Mouse (Mus musculus): Measurements from ENCODE around the gene Gm37240. TPM values are rescaled to one million over a fixed set of nuclear protein-coding genes. Genes with fewer than 3 reads are reported as not detected.

Gene Gm37240
- 0.19 and 0.52 TPM in 2 replicates for polyA plus RNA-seq (2012; rRNA removed)

DNA sequence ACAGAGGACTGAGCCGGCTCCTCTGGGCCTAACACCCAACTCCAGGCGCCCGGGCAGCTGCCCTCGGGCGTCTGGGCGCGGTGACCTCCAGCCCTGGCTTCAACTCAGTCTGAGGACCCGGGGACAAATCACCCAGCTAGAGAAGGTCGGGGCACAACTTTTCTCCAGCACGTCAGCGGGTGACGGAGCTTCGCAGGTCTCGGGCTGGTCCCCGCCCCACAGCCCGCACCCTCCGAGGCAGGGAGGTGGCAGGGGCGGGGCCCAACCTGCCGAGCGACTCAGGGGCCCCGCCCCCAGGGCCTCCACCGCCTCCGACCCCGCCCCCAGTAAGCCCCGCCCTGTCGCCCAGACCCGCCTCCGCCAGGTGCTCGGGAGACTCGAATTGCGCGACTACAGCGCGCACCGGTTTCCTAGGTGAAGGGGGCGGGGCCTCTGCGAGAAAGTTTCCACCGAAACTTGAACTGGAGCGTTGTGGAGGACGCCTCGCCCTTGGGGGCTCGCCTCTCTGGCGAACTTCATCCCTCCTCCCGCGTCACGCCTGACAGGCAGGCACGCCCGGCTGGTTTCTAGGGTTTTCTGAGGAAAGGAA is at the start of gene Gm37240, which contains the start of gene Glt28d2:
Gm37240 (minus strand) TSS at position 280 of the 589 bp plus-strand sequence.
Glt28d2 (minus strand) TSS at position 278 of the 589 bp plus-strand sequence.

DNA sequence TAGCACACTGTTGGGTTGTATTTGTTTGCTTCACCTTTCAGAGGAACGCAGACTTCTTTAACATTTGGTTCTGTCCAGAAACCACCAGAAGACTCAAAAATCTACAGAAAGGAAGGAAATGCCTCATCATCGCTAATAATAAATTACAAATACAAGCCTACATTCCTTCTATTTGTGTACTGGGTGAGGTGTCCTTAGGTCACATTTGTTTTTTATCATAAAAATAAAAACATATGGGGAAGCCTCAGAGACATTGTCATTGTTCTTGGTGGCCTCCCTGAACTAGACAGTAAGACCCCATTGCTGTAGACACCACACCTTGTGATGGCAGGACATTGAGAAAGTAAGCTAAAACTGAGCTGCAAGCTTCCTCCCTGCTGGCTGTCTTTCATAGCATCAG is 70.1 kb downstream of the Gm37240 start, which contains the start of gene Fam160a1:
Fam160a1 (minus strand) TSS at position 101 of the 400 bp plus-strand sequence.

DNA sequence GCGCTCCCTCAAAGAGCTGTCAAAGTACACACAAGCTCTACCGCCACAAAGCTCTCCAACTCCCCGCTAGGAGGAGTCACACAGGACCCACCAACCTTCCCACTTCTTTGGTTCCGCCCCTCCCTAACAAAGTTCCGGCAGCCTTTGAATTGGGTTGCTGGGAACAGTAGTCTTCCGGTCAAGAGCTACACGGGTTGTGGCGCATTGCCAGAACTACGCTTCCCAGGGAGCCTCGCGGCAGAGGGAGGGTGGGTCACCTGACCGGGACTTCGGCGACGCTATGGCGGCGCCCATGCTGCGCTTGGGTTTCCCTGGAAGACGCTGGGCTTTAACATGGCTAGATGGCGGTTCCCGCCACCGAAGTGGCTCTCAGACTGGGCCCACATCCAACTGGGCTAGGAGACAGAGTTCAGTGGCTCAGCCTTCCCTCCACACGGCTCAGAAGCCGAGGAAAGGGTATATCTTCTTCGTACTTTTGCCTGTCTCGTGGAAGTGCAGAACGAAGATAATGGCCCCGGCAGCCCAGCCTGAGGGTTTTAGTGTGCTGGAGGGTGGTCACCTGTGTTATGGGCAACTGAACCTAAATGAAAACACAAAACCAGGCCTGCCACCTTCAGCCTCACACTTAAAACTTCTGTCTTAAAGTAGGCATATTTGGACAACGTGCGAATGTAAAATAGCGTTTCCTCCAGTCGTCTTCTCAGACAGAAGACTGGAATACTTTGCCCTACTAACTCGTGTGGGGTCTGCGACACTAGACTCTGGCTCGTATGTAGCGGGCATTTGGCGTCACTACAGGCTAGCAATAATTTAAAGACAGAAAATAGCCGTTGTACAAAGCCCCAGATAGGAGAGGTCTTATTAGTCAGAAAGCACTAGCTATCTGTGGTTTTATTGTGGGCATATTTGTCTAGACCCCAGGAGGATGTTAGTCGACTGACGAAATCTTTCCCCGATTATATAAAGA is 313.2 kb downstream of the Gm37240 start, which contains the start of gene Gatb:
Gatb (plus strand) TSS at position 256 of the 967 bp plus-strand sequence.

DNA sequence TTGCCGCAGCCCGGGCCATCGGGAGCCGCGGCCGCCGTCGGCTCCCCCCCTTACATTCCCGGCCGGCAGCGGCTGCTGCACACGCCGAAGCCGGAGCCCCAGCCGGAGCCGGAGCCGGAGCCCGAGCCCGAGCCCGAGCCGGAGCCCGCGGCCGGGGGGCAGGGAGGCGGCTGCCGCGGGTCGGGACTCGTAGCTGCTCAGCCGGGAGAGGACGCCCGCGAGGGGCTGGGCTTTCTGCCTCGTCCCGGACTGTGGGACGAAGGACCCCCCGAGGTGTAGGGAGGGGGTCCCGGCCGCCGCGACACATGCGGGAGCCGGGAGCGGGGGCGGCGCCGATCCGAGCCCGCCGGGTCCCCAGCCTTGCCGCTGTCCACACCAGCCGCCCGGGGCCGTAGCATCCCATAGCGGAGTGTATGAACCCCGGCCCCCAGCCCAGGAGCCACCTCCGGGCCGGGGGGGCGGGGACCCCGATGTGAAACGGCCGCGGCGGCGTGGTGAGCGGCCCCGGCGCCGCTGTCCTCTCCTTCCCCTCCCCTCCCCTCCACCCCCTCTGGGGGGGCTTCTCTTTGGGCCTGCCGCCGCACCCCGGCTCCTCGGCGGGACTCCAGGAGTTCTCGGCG is 1072.4 kb downstream of the Gm37240 start, which contains the start of gene Fbxw7:
Fbxw7 (plus strand) TSS at position 507 of the 620 bp plus-strand sequence.

DNA sequence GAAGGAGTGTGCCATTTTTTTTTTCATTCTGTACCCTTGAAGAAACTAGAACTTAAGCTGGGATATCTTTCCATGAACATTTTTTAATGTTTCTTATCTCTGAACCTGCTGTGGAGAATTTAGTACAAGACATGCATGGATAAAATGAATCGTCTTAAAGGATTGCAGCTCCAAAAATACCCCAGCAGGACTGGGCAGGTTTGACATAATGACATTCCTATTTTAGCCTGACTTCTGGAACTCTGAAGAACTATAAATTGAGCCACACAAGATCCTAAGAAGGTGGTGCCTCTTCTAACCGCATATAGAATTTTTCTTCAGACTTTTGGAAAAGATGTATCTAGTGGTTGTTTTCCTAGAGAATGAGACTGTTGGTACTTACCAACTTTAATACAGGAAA is 1294.0 kb downstream of the Gm37240 start, which contains the start of gene Tigd4:
Tigd4 (plus strand) TSS at position 301 of the 400 bp plus-strand sequence.

DNA sequence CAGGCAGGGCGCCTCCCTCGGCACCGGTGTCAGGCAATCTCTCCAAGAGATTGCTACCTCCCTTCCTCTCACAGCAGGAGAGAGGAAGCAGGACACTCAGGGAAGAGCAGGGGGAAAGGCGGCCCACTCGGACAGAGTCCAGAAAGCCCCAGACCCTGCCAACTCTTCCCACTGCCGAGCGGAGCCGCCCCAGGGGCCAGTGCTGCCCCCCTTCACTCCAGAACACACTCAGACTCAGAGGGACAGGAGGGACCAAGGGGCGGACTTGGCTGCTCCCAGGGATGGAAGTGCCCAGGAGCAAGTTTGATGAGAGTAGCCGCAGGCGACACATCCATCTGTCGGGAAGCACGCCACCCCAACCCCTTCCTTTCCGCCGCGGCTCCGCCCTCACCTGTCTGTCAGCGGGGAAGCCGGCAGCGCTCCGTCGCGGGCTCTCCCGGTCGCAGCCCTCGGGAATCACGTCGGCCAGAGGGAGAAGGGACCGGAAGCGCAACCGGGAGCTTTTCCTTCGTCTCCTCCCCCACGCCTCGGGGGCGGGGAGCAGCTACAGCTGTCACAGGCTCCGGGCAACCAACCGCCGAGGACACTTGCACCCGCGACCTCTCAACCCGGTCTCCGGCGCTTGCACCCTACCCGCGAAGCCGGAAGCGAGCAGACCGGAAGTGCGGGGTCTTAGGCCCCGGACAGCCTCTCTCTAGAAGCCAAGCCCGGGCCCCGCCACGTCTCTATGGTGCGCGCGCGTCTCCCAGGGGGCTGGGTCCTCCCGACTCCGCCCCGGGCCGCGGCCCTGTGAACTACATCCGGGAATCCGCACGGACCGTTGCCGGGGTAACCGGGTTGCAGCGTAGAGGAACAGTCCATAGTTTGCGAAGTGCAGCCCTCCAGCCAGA is 1305.0 kb downstream of the Gm37240 start, which contains the start of gene Arfip1:
Arfip1 (minus strand) TSS at position 603 of the 890 bp plus-strand sequence.

DNA sequence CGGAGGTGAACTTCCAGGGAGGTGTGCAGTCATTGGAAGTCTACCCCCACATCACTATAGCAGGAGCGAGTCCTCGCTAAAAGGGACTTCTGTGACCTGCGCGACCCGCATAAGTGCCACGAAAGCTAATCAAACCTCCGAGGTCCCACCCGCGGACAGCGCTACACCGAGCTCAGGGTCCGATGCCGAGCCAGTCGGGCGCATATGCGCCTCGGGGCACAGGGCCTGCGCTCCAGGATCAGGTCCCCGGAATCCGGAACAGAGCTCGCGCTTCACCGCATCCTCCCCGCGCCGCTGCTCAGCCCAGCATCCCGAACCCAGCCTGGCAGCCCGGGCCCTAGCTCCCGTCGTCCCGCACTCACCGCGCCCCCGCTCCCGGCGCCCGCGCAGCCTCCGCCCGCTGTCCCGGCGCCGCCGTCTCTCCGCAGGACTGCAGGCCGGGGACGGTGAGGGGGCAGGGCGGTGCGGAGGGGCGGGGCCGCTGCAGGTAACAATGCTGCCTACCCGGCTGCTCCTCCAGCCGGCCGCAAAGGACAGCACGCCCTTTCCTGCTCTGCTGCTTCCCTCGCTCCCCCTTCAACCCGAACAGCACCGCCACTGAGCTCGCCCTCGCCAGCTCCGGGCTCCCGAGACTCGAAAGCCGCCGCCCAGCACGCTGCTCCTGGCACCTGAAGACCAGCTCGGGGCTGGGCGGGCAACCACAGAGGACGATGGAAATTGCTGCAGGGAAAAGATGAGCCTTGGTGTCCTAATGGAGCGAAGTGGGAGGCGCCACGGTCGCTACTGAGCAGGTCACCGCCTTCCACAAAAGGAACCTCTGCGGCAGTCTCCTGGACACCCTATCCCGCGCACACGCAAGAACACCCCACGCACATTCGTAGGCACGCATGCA is 1407.1 kb downstream of the Gm37240 start, which contains the start of gene Fhdc1:
Fhdc1 (minus strand) TSS at position 424 of the 892 bp plus-strand sequence.

Other genes starting within 250 kb of the Gm37240 start
- 1.4 and 1.7 TPM in 2 replicates for gene Fam160a1, start 70.2 kb downstream of the Gm37240 start, polyA plus RNA-seq (2012; rRNA removed)
- 0.53 and 1.1 TPM in 2 replicates for gene Glt28d2, start within 50 bp of the Gm37240 start, polyA plus RNA-seq (2012; rRNA removed)
- 25.0 and 27.5 TPM in 2 replicates for gene Sh3d19, start 83.6 kb upstream of the Gm37240 start, polyA plus RNA-seq (2012; rRNA removed)
- gene Prss48, start 115.0 kb upstream of the Gm37240 start, polyA plus RNA-seq (2012; rRNA removed), result not detected in 2 replicates

Data from central nervous system, embryonic 18 days (tissue).